Mouse (Mus musculus) CH12.LX (cell line): ENCODE data around the gene Fam102b. TPM values are rescaled to one million over a fixed set of nuclear protein-coding genes. Genes with fewer than 3 reads are reported as not detected.

Experiments
- DNase-seq: peaks from one replicate; pipeline ENCODE4 v3.0.0-alpha.2; 2013; ENCODE audit errors: extremely low read depth
- H3K27ac ChIP-seq: 2 replicates; pipeline ENCODE4 v1.5.1; 2012; ENCODE audit warnings: low read depth, mild to moderate bottlenecking, control low read depth, moderate library complexity; ENCODE audit not compliant: insufficient read depth
- H3K27me3 ChIP-seq: replicated peaks from 2 replicates; pipeline ENCODE3; 2012; ENCODE audit warnings: inconsistent platforms
- H3K36me3 ChIP-seq, 2 experiments: replicated peaks in 1 of 2; 2 replicates each; pipeline versions ENCODE3 to v1.6.1; 2012; ENCODE audit warnings: inconsistent platforms in 1 of 2, low read length in 1 of 2, mild to moderate bottlenecking in 1 of 2, mixed read lengths in 1 of 2, moderate library complexity in 1 of 2; ENCODE audit not compliant: control insufficient read depth in 1 of 2, insufficient read depth in 1 of 2
- H3K4me1 ChIP-seq, 2 experiments: 2 replicates each; pipeline ENCODE4 v1.6.1; 2012; ENCODE audit warnings: inconsistent platforms in 1 of 2, moderate library complexity in 1 of 2; ENCODE audit not compliant: insufficient read depth in 2 of 2, control insufficient read depth in 1 of 2
- H3K4me2 ChIP-seq: 2 replicates; pipeline ENCODE4 v1.6.1; 2012; ENCODE audit warnings: low read depth, mild to moderate bottlenecking, control low read depth; ENCODE audit not compliant: poor library complexity, insufficient read depth, severe bottlenecking
- H3K4me3 ChIP-seq, 3 experiments: fragments of 150-350 bp in 1 of 3; sonication (generic) in 1 of 3; replicated peaks in 1 of 3; 2 replicates each; pipeline versions ENCODE3 to v1.5.1; 2011 to 2012; ENCODE audit warnings: low read depth in 2 of 3, low read length in 2 of 3, mild to moderate bottlenecking in 2 of 3, moderate library complexity in 2 of 3, control low read depth in 1 of 3, improper control_type of control experiment in 1 of 3, inconsistent platforms in 1 of 3, mixed read lengths in 1 of 3; ENCODE audit not compliant: poor library complexity in 1 of 3
- H3K79me2 ChIP-seq: replicated peaks from 2 replicates; pipeline ENCODE4 v1.6.1; 2012; ENCODE audit warnings: mild to moderate bottlenecking, moderate library complexity; ENCODE audit not compliant: control insufficient read depth, poor library complexity, insufficient read depth, severe bottlenecking; ENCODE audit errors: extremely low read depth
- H3K9ac ChIP-seq: 2 replicates; pipeline ENCODE4 v1.6.1; 2012; ENCODE audit warnings: low read depth, mild to moderate bottlenecking, control low read depth, moderate library complexity; ENCODE audit not compliant: insufficient read depth
- H3K9me3 ChIP-seq: replicated peaks from 2 replicates; pipeline ENCODE3; 2012; ENCODE audit warnings: low read length, inconsistent platforms, mixed read lengths
- CHD1 ChIP-seq: IDR thresholded peaks from 2 replicates; pipeline ENCODE4 v1.6.1; 2012; ENCODE audit warnings: low read depth, low read length, improper control_type of control experiment, inconsistent platforms
- CHD2 ChIP-seq: IDR thresholded peaks from 2 replicates; pipeline ENCODE4 v1.6.1; 2011; ENCODE audit warnings: low read length, improper control_type of control experiment
- CTCF ChIP-seq, 2 experiments: IDR thresholded peaks in 1 of 2; conservative IDR thresholded peaks in 1 of 2; 2 replicates each; pipeline ENCODE4 v1.5.1; 2011 to 2012; ENCODE audit warnings: low read depth in 2 of 2, low read length in 2 of 2, improper control_type of control experiment in 1 of 2, inconsistent platforms in 1 of 2, mild to moderate bottlenecking in 1 of 2, moderate library complexity in 1 of 2
- E2F4 ChIP-seq: IDR thresholded peaks from 2 replicates; pipeline ENCODE4 v1.6.1; 2011; ENCODE audit warnings: low read depth, low read length, improper control_type of control experiment; ENCODE audit not compliant: insufficient replicate concordance
- ELF1 ChIP-seq: IDR thresholded peaks from 2 replicates; pipeline ENCODE4 v1.6.1; 2014; ENCODE audit warnings: low read depth, mild to moderate bottlenecking, inconsistent platforms, low read length, improper control_type of control experiment
- EP300 ChIP-seq: IDR thresholded peaks from 2 replicates; pipeline ENCODE4 v1.6.1; 2011; ENCODE audit warnings: low read length, improper control_type of control experiment
- ETS1 ChIP-seq: conservative IDR thresholded peaks from 2 replicates; pipeline ENCODE4 v1.6.1; 2012; ENCODE audit warnings: low read depth, mild to moderate bottlenecking, inconsistent platforms, low read length, improper control_type of control experiment, moderate library complexity
- GABPA ChIP-seq: IDR thresholded peaks from 2 replicates; pipeline ENCODE4 v1.6.1; 2012; ENCODE audit warnings: low read depth, low read length, improper control_type of control experiment, inconsistent platforms; ENCODE audit not compliant: insufficient replicate concordance
- HCFC1 ChIP-seq: IDR thresholded peaks from 2 replicates; pipeline ENCODE4 v1.6.1; 2012; ENCODE audit warnings: low read depth, mild to moderate bottlenecking, inconsistent platforms, low read length, improper control_type of control experiment
- JUN ChIP-seq: IDR thresholded peaks from 2 replicates; pipeline ENCODE4 v1.6.1; 2011; ENCODE audit warnings: low read depth, mild to moderate bottlenecking, low read length, improper control_type of control experiment, moderate library complexity; ENCODE audit not compliant: insufficient read depth
- JUND ChIP-seq: conservative IDR thresholded peaks from 2 replicates; pipeline ENCODE4 v1.6.1; 2011; ENCODE audit warnings: low read depth, low read length, improper control_type of control experiment
- KAT2A ChIP-seq: IDR thresholded peaks from 2 replicates; pipeline ENCODE4 v1.6.1; 2012; ENCODE audit warnings: low read length, improper control_type of control experiment, inconsistent platforms; ENCODE audit not compliant: insufficient replicate concordance
- MAFK ChIP-seq: IDR thresholded peaks from 2 replicates; pipeline ENCODE4 v1.6.1; 2011; ENCODE audit warnings: low read length, improper control_type of control experiment; ENCODE audit not compliant: insufficient replicate concordance
- MAX ChIP-seq: IDR thresholded peaks from 2 replicates; pipeline ENCODE4 v1.6.1; 2011; ENCODE audit warnings: low read length, improper control_type of control experiment
- MAZ ChIP-seq: IDR thresholded peaks from 2 replicates; pipeline ENCODE4 v1.6.1; 2012; ENCODE audit warnings: low read depth, mild to moderate bottlenecking, inconsistent platforms, low read length, improper control_type of control experiment, moderate library complexity
- MXI1 ChIP-seq: IDR thresholded peaks from 2 replicates; pipeline ENCODE4 v1.6.1; 2011; ENCODE audit warnings: mild to moderate bottlenecking, low read depth, low read length, improper control_type of control experiment
- MYC ChIP-seq: IDR thresholded peaks from 2 replicates; pipeline ENCODE4 v1.6.1; 2011; ENCODE audit warnings: low read depth, mild to moderate bottlenecking, improper control_type of control experiment, low read length
- NELFE ChIP-seq: IDR thresholded peaks from 2 replicates; pipeline ENCODE4 v1.6.1; 2011; ENCODE audit warnings: low read depth, low read length, improper control_type of control experiment
- NRF1 ChIP-seq: IDR thresholded peaks from 2 replicates; pipeline ENCODE4 v1.6.1; 2014; ENCODE audit warnings: low read depth, mild to moderate bottlenecking, inconsistent platforms, low read length, improper control_type of control experiment, moderate library complexity
- PAX5 ChIP-seq: IDR thresholded peaks from 2 replicates; pipeline ENCODE4 v1.6.1; 2012; ENCODE audit warnings: low read length, inconsistent platforms, mixed read lengths
- POLR2A ChIP-seq: IDR thresholded peaks from 2 replicates; pipeline ENCODE4 v1.6.1; 2011; ENCODE audit warnings: low read depth, mild to moderate bottlenecking, improper control_type of control experiment, low read length
- POLR2AphosphoS2 ChIP-seq: IDR thresholded peaks from 2 replicates; pipeline ENCODE4 v1.6.1; 2011; ENCODE audit warnings: low read depth, low read length, improper control_type of control experiment
- RCOR1 ChIP-seq: conservative IDR thresholded peaks from 2 replicates; pipeline ENCODE4 v1.6.1; 2012; ENCODE audit warnings: low read depth, mild to moderate bottlenecking, inconsistent platforms, low read length, improper control_type of control experiment
- SMC3 ChIP-seq: IDR thresholded peaks from 2 replicates; pipeline ENCODE4 v1.6.1; 2011; ENCODE audit warnings: low read depth, low read length, improper control_type of control experiment
- TBP ChIP-seq: conservative IDR thresholded peaks from 2 replicates; pipeline ENCODE4 v1.6.1; 2011; ENCODE audit warnings: low read depth, low read length, improper control_type of control experiment
- TCF12 ChIP-seq: IDR thresholded peaks from 2 replicates; pipeline ENCODE4 v1.6.1; 2014; ENCODE audit warnings: low read depth, mild to moderate bottlenecking, inconsistent platforms, low read length, improper control_type of control experiment
- ZC3H11A ChIP-seq: IDR thresholded peaks from 2 replicates; pipeline ENCODE4 v1.6.1; 2012; ENCODE audit warnings: low read depth, mild to moderate bottlenecking, inconsistent platforms, low read length, improper control_type of control experiment
- ZKSCAN1 ChIP-seq: IDR thresholded peaks from 2 replicates; pipeline ENCODE4 v1.6.1; 2012; ENCODE audit warnings: low read depth, inconsistent platforms, low read length, improper control_type of control experiment, borderline replicate concordance
- ZMIZ1 ChIP-seq: IDR thresholded peaks from 2 replicates; pipeline ENCODE4 v1.6.1; 2012; ENCODE audit warnings: low read depth, mild to moderate bottlenecking, inconsistent platforms, low read length, improper control_type of control experiment
- ZNF384 ChIP-seq: IDR thresholded peaks from 2 replicates; pipeline ENCODE4 v1.6.1; 2012; ENCODE audit warnings: low read depth, low read length, improper control_type of control experiment, inconsistent platforms
- dilution Hi-C: fragments of 300-500 bp; cut with MboI; formaldehyde crosslinking; loops from 2 replicates; pipeline ENCODE4 v1.14.3; 2020; ENCODE audit warnings: low sequenced_read_pairs; ENCODE audit not compliant: extremely low pct_unique_long_range_greater_than_20kb, extremely low pct_ligation_motif_present
- in situ Hi-C: fragments of 300-500 bp; cut with MboI; formaldehyde crosslinking; loops from 3 replicates; pipeline ENCODE4 v1.14.3; 2019; ENCODE audit warnings: low sequenced_read_pairs, low pct_ligation_motif_present, low pct_unique_long_range_greater_than_20kb, mixed read lengths
- polyA plus RNA-seq: library from polyadenylated mRNA; unstranded; fragments of >175 nt; gene quantifications from 2 replicates; pipeline ENCODE4 v1.2.1, GENCODE M21; 2012; ENCODE audit warnings: low read depth; ENCODE audit not compliant: insufficient read length
- total RNA-seq, 2 experiments: library from RNA; depleted of rRNA; stranded (reverse); fragments of 300-350 nt in 1 of 2; fragments of >200 nt in 1 of 2; gene quantifications; 2 replicates each; pipeline ENCODE4 v1.2.3; 2012 to 2014

Fam102b gene
- total and polyA plus RNA-seq, 3 experiments = 2.8 to 6.2 (median 4.3) TPM

GRCm38 (mm10) chr3:109026462-109026990, 881 bp downstream of the Fam102b start:
- DNase-seq = peak; percentile 31
- dilution Hi-C loops = no loop called here
- Histone ChIP-seq H3K9me3 (no peaks in the 10 kb centered on the region), H3K27ac (no peak overlapping the region), H3K4me3 (peak overlapping the region; percentile 45 to 58 (median 54)), H3K4me1 (peaks cover 0 to 22% of the 10 kb centered on the region in 2 experiments; a peak in 2 of 4 replicates), H3K9ac (peak overlapping the region; percentile 50; the same call in 1 of the 2 replicates), H3K79me2 (no peaks in the 10 kb centered on the region), H3K27me3 (no peaks in the 10 kb centered on the region), H3K36me3 (peaks cover 0 to 5% of the 10 kb centered on the region in 2 experiments), H3K4me2 (peak overlapping the region; percentile 76)
- TF ChIP-seq ZMIZ1 = no peak
- TF ChIP-seq POLR2A = no peak
- no peak for TF ChIP-seq ZNF384
- TF ChIP-seq RCOR1 = no peak
- TF ChIP-seq JUN = no peak
- no peak for TF ChIP-seq PAX5
- no peak for TF ChIP-seq HCFC1
- TF ChIP-seq E2F4 = no peak
- no peak for TF ChIP-seq ZKSCAN1
- TF ChIP-seq ETS1 = no peak
- no peak for TF ChIP-seq CHD2
- no peak for TF ChIP-seq CHD1
- TF ChIP-seq TCF12 = no peak
- TF ChIP-seq SMC3 = no peak
- TF ChIP-seq GABPA = no peak
- TF ChIP-seq MXI1 = no peak
- no peak for TF ChIP-seq NELFE
- in situ Hi-C loops = no loop called here

- peak overlapping the region in 1 of 3 experiments; percentile 25 for H3K4me3 ChIP-seq
- peak overlapping the region; percentile 95 for H3K4me2 ChIP-seq
- H3K9ac ChIP-seq = peak overlapping the region; percentile 40; the same call in 1 of the 2 replicates
- peaks cover 0 to 19% of the 10 kb centered on the region in 2 experiments; a peak in 2 of 4 replicates for H3K4me1 ChIP-seq
- no peaks in the 10 kb centered on the region for H3K9me3 ChIP-seq
- in situ Hi-C loops = no loop called here
- no peaks in the 10 kb centered on the region for H3K27me3 ChIP-seq
- H3K36me3 ChIP-seq = peaks cover 0 to 5% of the 10 kb centered on the region in 2 experiments
- no peaks in the 10 kb centered on the region for H3K79me2 ChIP-seq
- peak; percentile 88 for DNase-seq
- dilution Hi-C loops = no loop called here
- H3K27ac ChIP-seq = no peak overlapping the region
- TF ChIP-seq NRF1 (0 out of 2 replicates have a peak, but pooled peaks have one; percentile 21), POLR2A (no peak), PAX5 (no peak), ZC3H11A (no peak; the same call in 1 of the 2 replicates), ELF1 (no peak), NELFE (no peak; the same call in 1 of the 2 replicates), MAZ (0 out of 2 replicates have a peak, but pooled peaks have one; percentile 40), JUND (peak; percentile 34; the same call in 1 of the 2 replicates), TBP (no peak), TCF12 (no peak), GABPA (no peak), KAT2A (no peak), CHD1 (no peak), ZKSCAN1 (no peak), CHD2 (peak; percentile 68), MAX (no peak), POLR2AphosphoS2 (no peak), MYC (no peak), HCFC1 (no peak), EP300 (0 out of 2 replicates have a peak, but pooled peaks have one; percentile 5), MXI1 (no peak), MAFK (no peak), CTCF (conservative IDR thresholded peaks at IDR 0.05 in 1 of 2, IDR thresholded peaks at IDR 0.05 in 1 of 2; ENCODE audit: low read depth in 2 of 2, low read length in 2 of 2) (peak; percentile 90 to 94), SMC3 (peak; percentile 88)
These were observed 1.8 kb downstream of the Fam102b start for GRCm38 (mm10) chr3:109025579-109025978.
